Mouse (Mus musculus) adrenal gland, adult (tissue): Measurements from ENCODE around the gene Thrsp.
A peak's percentile ranks its signal among the peaks of the same experiment; 100 is the strongest.
"Not testable (repeated sequence)": the region's sequence is repeated elsewhere in the genome, so short reads cannot be mapped to it uniquely, and the experiment has no call there.

Experiments used
- DNase-seq, 2 experiments: peaks; one replicate each; pipeline ENCODE4 v3.0.0; 2022 to 2023; ENCODE audit warnings: low spot score in 1 of 2; ENCODE audit not compliant: inconsistent age in 2 of 2

The Thrsp gene

GRCm38 (mm10) chr7:97416906-97417777 is at the start of gene Thrsp:
Gene Thrsp (minus strand): TSS chr7:97417730.
- peak; percentile 81 to 95 for DNase-seq

DNA sequence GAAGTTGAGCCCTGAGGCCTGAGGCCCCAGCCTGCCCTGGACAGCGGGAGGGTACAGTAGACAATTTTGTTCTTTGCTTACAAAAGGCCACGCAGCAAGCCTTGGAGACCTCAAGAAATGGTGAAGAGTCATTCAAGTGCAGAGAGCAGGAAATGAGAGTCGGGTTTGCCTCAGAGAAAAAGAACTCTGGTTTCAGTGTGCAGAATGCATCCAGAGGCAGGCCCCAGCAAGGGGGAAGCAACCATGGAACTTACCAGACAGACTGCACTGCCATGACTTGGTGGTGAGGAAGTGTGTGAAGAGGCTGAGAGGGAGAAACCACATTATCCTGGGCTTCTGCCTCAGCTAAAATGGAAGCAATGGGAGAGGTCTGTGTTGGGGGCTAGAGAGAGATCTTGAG is 38.0 kb upstream of the Thrsp start:
- DNase-seq, result no peak

GRCm38 (mm10) chr7:97454795-97455194 is 37.3 kb upstream of the Thrsp start:
- DNase-seq, result no peak

DNA sequence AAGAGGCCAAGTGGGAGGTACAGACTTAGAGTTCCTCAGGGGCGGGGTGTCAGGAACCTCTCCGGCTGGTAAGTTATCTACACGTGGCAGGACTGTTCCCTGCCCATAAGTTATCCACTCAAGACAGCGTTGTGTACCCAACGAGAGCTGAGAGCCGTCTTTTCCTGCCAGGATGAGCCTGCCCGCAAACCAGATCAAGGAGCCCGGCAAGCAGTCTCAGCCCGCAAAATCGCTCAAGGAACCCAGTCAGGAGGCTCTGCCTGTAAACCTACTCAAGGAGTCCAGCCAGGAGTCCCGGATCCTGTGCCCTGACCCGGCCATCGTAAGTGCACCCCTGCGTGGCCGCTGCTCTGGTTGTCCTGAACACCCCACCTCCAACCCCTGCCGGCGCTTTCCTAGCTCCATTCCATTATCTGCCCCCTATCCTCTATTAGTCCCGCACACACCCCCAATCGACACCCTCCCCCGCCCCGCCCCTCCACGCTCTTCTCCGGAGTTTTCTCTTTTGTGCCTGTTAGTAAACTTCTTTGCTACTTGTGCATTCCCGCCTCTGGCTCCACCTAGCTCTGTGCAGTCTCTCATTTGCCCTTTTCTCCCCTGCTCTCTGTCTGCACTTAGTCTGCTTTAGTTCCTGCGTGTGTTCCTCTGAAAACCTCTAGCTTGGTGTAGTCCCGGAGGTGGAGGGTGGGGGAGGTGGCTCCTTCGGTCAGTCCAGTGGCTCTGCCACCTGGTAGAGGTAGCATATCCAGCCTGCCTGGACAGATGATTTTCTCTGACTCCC is 35.8 kb upstream of the Thrsp start:
- peak; percentile 42 to 74 for DNase-seq

DNA sequence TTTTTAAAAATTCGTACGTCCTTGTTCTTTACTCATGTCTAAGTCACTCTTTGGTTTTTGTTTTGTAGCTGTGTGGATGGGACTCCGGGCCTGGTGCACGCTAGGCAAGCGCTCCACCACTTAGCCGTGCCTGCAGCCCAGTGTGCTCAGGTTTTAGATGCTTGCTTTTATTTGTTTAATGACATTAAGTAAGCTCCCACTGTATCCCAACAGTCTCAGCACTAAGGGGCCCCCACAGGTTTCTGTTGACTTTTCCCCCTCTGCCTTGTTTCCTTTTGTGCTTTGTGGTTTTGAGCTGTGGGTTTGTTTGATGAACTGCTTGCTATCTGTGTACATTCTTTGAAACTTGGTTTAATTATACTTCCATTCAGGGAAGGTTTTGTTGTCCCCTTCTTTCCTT is 34.7 kb upstream of the Thrsp start:
- no peak for DNase-seq

DNA sequence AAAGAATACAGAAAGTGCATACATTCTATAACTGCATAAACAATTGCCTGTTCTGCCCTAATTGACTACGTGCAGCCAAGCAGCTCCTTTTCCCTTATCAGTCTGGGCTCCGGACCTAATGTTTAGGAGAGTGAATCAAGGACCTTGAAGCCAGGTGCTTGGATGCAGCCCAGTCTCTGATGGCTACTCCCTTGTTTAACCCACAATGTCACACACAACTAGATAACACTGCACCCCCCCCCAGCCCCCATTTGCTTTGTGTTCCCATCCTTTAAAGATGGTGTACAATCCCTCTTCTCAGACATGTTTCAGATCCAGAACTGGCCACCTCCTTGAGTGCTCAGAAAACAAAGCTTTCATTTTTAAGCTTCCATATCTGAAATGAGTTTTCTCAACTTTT is 33.5 kb upstream of the Thrsp start, which contains the start of gene Kctd14:
TSS of gene Kctd14 (plus strand) at position 301 of the 400 bp plus-strand sequence.
- not testable (repeated sequence) for DNase-seq

- peak; percentile 29 to 59 for DNase-seq
Observed at GRCm38 (mm10) chr7:97447050-97447531, 29.6 kb upstream of the Thrsp start.

GRCm38 (mm10) chr7:97446171-97446925 is 28.8 kb upstream of the Thrsp start:
- DNase-seq, result peak; percentile 87 to 93

DNA sequence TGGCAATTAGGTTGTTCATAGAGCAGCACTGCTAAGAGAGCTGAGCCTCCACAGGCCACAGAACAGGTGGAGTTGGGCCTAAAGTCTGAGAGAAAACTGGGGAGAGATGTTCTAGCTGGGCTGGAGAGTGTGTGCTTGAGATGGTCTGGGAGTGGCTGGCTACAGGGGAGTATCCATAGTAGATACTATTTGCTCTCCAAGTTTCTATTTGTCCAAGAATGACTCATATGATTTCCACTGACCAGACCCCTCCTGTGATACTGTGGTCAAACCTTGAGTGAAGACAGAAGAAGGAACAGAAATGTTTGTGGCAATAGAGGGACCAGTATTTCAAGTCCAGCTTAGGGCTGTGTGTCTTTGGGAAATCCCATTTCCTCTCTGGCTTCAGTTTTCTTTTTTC is 21.5 kb upstream of the Thrsp start:
- DNase-seq, result no peak

- no peak for DNase-seq
Observed at GRCm38 (mm10) chr7:97434517-97434916, 17.0 kb upstream of the Thrsp start.

GRCm38 (mm10) chr7:97433517-97433916 is 16.0 kb upstream of the Thrsp start:
- not testable (repeated sequence) for DNase-seq

GRCm38 (mm10) chr7:97429705-97430104 is 12.2 kb upstream of the Thrsp start:
- peak; percentile 36 to 70 for DNase-seq

GRCm38 (mm10) chr7:97427778-97428420 is 10.4 kb upstream of the Thrsp start:
- peak; percentile 85 to 89 for DNase-seq

- DNase-seq, result no peak
Observed at GRCm38 (mm10) chr7:97427296-97427695, 9.8 kb upstream of the Thrsp start.

GRCm38 (mm10) chr7:97426566-97426965 is 9.0 kb upstream of the Thrsp start:
- peak; percentile 49 to 70 for DNase-seq

GRCm38 (mm10) chr7:97424621-97425245 is 7.2 kb upstream of the Thrsp start:
- DNase-seq, result peak; percentile 88 to 97

GRCm38 (mm10) chr7:97423754-97424153 is 6.2 kb upstream of the Thrsp start:
- DNase-seq, result peak; percentile 7 to 59

- peak; percentile 81 to 91 for DNase-seq
Observed at GRCm38 (mm10) chr7:97420958-97421651, 3.6 kb upstream of the Thrsp start.

DNA sequence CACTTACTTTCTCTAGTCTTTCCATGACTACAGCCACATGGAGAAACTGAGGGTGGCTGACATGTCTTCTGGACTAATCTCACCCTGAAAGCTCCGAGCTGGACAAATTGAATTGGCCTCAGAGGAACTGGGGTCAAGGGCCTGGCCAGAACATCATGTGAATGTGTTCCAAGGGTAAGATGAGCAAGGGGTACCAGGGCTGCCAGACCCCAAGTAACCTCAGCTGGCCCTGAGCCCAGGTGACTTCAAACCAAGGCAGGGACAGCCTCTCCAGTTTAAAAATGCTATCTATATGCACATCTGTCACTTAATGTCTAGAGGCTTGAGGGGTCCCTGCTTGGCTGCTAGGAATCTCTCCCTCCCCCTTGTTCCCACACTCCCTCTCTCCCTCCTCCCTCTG is 2.9 kb upstream of the Thrsp start:
- DNase-seq, result peak; percentile 79 to 82
